Mouse (Mus musculus): ENCODE data around the gene Tnik.

Gene Tnik

GRCm38 (mm10) chr3:28696162-28696561, 433.1 kb downstream of the Tnik start:
- no peak for DNase-seq (ENCODE audit: extremely low read depth, low read depth, low spot score)

- no peak for DNase-seq (ENCODE audit: extremely low read depth, low read depth, low spot score)
Measured at GRCm38 (mm10) chr3:28697797-28698196, 434.8 kb downstream of the Tnik start, which contains the start of gene Slc2a2. Gene Slc2a2, plus strand, starts transcription at chr3:28697903.

DNA sequence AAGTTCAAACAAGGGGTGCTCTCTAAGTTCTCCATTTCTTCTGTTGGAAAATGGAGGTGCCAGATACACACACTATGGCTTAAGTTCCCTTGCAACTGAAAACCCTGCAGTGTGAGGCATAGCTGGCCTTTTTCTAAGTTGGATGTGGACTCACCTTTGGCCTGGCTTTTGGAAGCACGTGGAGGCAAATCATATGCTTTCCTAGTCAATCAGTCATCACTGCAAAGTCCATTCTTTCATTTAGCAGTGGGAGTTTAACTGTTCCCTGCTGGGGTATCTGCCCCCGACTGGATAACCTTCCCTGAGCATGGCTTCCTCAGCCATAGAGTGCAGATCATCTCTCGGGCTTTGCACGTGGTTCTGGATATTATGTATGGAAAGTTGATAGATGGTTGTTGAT, 436.6 kb downstream of the Tnik start:
- no peak for DNase-seq (ENCODE audit: extremely low read depth, low read depth, low spot score)

DNA sequence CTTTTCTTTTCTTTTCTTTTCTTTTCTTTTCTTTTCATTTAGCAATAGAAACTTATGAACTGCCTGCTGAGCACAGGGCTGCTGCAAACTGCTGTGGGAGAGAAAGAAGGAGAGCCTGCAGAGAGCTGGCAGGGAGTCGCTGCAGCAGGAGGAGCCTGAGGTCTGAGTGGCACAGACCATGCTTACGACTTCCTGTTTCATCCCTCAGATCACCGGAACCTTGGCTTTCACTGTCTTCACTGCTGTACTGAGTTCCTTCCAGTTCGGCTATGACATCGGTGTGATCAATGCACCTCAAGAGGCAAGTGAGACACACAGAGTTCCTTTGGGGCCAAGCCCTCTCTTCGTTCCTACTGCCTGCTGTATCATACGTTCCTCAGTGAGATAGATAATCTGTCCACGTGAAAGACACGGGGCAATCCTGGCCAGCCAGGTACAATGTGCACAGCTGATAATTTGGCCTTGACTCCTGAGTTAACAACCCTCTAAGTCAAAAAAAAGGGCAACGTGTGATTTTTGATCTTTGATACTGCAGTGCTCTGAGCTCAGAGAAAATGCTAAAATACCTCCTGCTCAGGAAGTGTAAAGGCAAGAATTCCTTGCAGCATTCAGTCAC, 442.6 kb downstream of the Tnik start:
- no peak for DNase-seq (ENCODE audit: extremely low read depth, low read depth, low spot score)

GRCm38 (mm10) chr3:28706736-28707135, 443.7 kb downstream of the Tnik start:
- no peak for DNase-seq (ENCODE audit: extremely low read depth, low read depth, low spot score)

DNA sequence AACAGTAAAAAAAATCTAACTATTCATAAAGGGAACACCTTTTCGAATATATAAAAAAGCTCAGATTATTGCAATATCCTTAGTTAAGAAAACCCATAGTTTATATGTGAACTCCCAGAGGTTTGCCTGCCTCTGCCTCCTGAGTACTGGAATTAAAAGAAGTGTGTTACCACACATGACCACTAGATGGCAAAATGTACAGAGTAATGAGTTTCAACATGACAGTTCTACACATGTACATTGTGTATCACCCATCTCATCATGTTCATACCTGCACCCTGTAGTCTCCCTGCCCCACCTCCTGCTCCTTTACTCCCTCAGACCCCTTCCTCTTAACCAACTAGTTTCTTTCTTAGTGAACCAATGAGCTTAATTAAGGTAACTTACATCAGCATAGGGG, 446.7 kb downstream of the Tnik start:
- no peak for DNase-seq (ENCODE audit: extremely low read depth, low read depth, low spot score)

GRCm38 (mm10) chr3:28713913-28714698, 451.1 kb downstream of the Tnik start:
- no peak for DNase-seq (ENCODE audit: extremely low read depth, low read depth, low spot score)

GRCm38 (mm10) chr3:28718521-28718920, 455.5 kb downstream of the Tnik start:
- no peak for DNase-seq (ENCODE audit: extremely low read depth, low read depth, low spot score)

DNA sequence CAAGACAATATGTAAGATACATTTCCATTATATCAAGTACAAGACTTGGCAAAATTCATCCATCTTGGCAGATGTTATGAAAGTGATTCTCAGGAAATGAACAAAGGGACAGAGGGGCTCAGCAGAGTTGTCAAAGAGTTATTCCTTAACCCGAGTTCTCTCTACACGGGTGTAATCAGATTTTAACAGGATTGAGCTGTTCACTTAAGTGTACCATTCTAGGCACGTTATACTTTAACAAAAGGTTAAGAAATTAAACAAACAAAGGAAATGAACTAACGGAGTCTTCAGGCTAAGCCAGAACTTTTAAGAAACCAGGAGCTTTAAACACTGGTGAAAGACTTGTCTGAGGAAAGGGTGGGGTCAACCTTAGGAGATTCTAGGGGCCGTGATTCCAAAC, 458.2 kb downstream of the Tnik start:
- no peak for DNase-seq (ENCODE audit: extremely low read depth, low read depth, low spot score)

GRCm38 (mm10) chr3:28721838-28722237, 458.8 kb downstream of the Tnik start:
- DNase-seq (ENCODE audit: extremely low read depth, low read depth, low spot score): no peak

DNA sequence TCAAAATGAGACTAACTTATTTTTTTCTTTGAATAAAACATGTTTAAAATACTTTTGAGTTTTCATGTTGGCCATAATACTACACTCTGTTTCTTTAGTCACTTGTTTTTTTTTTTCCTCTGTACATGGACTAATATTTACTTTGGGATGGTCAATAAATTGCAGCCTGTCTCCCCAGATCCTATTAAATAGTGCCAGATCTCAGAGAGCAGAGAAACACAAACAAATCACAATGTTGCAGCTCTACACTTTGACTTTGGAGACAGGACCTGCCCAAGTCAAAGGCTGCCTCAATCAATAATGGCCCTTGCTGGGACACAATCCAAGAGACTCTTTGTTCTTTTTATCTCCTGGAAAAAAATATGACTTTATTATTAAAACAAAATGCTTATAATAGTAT, 459.5 kb downstream of the Tnik start:
- DNase-seq (ENCODE audit: extremely low read depth, low read depth, low spot score): no peak

DNA sequence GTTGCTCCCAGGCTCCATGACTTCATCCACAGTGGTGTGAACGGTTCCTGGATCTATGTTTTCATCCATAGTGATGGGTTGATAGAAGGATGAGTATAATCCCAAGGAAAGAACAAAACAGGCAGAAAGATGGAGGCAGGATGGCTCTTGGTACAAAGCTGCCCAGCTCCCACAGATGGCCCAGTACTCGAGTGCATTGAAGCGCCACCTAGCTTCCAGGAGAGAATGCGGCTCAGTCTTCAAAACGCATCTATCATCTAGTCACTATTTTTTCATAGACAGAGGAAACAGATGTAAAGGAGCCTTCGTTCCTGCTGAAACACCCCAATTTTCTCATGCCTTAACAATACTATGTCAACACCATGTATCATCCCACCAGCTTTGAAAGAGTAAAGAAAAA, 460.5 kb downstream of the Tnik start:
- DNase-seq (ENCODE audit: extremely low read depth, low read depth, low spot score): no peak

GRCm38 (mm10) chr3:28725203-28725602, 462.2 kb downstream of the Tnik start:
- DNase-seq (ENCODE audit: extremely low read depth, low read depth, low spot score): no peak
